Mouse (Mus musculus) adipose tissue, adult 10 weeks (tissue): ENCODE measurements around the gene Polr3c. TPM values are rescaled to one million over a fixed set of nuclear protein-coding genes. Genes with fewer than 3 reads are reported as not detected.

ENCODE experiments used
- polyA plus RNA-seq: library from polyadenylated mRNA; stranded (reverse); fragments of 350-450 nt; fragmentation: Illumina TruSeq; extraction: RNeasy Lipid Tissue Mini Kit (QIAGEN cat#74804); gene quantifications from one replicate; pipeline ENCODE4 v1.2.3, GENCODE M21; 2014; ENCODE audit warnings: low read depth, low replicate concordance

The Polr3c gene
- polyA plus RNA-seq = 21.0 TPM

DNA sequence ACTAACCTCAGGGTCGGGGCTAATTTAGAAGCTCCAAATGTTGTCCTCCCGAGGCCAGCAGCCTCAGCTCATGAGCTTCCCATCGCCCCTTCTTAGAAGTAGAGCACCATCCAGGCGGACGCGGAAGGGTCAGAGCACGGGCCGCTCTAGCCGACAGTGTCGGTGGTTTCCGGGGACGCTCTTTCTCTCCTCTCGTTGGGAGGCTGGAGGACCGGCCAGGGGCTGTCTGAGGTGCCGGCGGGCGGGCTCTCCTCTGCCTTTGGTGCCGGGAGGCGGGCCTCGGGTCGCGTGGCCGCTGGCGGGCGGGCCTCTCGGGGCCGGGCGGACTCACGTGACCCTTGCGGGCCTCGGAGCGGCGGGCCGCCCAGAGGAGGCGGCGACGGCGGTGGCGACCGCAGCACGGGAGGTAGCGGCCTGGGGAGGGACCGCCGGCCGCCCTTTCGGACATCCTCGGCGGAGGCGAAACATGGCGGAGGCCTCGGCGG lies at the start of gene Polr3c, which contains the start of gene Rnf115:
Gene Polr3c, minus strand, starts transcription at position 286 of the 485 bp plus-strand sequence.
Gene Rnf115, plus strand, starts transcription at position 322 of the 485 bp plus-strand sequence.

DNA sequence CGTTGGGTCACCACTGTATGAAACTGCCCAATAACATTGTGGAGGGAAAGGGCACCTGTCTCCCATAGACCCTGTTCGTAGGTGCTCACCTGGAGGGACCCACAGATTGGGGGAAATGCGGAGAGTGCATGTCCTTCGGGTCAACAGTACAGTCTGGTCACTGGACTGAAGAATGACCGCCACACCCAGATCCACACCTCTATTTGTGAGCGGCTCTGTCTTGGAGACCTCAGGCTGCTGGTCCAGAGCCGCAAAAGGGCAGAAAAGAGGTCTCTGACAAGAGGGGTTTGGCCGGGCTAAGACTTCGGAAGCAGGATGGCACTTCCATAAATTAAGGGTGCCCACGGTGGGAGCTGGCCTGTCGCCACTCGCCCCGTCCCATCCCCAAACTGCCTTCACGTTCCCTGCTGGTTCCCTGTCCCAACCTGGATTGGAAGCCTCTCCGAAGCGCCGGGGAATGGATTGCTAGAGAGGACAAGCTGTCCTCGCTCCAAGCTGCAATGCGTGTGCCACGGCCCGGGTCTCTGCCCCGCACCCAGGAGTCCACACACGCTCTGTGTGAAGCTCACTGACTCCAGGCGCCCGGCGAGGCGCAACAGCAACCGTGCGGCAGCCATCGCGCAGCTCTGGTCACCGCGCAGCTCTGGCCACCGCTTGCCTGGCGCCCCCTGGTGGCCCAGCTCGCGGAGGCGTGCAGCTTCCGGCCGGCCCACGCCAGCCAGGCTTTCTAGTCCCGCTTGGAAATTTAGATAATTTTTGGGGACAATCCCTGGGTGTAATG lies 19.3 kb downstream of the Polr3c start, which contains the start of gene Nudt17:
Gene Nudt17, minus strand, starts transcription at position 660 of the 781 bp plus-strand sequence.

DNA sequence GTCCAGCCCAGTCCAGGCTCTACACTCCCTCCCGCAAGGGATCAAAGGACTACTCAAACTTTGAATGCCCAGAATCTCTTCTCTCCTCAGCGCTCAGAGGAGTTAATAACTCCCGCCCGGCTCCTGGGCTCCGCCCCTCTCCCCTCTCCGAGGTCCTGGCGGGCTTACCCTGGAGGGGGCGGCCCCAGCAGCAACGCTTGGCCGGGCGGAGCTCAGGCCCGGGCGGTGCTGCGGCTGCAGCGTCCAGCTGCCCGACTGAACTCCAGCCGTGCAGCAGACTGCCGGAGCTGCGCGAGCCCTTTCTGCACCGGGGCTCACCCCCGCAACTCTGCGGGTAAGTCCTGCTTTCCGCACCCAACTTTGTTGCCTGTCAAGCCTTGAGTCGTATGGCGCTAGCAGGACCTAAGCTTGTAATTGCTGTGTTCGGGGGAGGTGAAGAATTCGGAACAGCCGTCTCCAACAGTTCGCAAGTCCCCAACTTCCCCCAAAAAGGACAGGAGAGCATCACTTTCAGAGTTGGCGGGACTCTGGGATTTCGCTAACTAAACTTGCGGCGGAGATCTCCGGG lies 31.1 kb downstream of the Polr3c start, which contains the start of gene Pias3:
Gene Pias3, plus strand, starts transcription at position 187 of the 568 bp plus-strand sequence.

GRCm38 (mm10) chr3:96669727-96670468 lies 57.5 kb downstream of the Polr3c start, which contains the start of gene Ankrd35:
Gene Ankrd35 (plus strand): TSS chr3:96670131.

Other genes starting within 250 kb of the Polr3c start
- gene Hfe2, start 202.5 kb downstream of the Polr3c start, polyA plus RNA-seq = 0.34 TPM
- gene Txnip, start 169.7 kb downstream of the Polr3c start, polyA plus RNA-seq = 761 TPM
- gene Gm16253, start 150.6 kb downstream of the Polr3c start, polyA plus RNA-seq = not detected
- gene Polr3gl, start 133.4 kb downstream of the Polr3c start, polyA plus RNA-seq = 45.4 TPM
- 0.15 TPM for gene Ankrd34a, start 131.0 kb downstream of the Polr3c start, polyA plus RNA-seq
- 28.1 TPM for gene Lix1l, start 126.5 kb downstream of the Polr3c start, polyA plus RNA-seq
- 40.8 TPM for gene Rbm8a, start 97.7 kb downstream of the Polr3c start, polyA plus RNA-seq
- gene Pex11b, start 92.3 kb downstream of the Polr3c start, polyA plus RNA-seq = 38.6 TPM
- not detected for gene Gm42957, start 92.2 kb downstream of the Polr3c start, polyA plus RNA-seq
- 2.1 TPM for gene Itga10, start 82.0 kb downstream of the Polr3c start, polyA plus RNA-seq
- gene Ankrd35, start 57.5 kb downstream of the Polr3c start, polyA plus RNA-seq = 1.5 TPM
- 23.5 TPM for gene Pias3, start 31.2 kb downstream of the Polr3c start, polyA plus RNA-seq
- 0.42 TPM for gene Nudt17, start 19.1 kb downstream of the Polr3c start, polyA plus RNA-seq
- 40.9 TPM for gene Rnf115, start within 50 bp of the Polr3c start, polyA plus RNA-seq
- gene Pdzk1, start 101.7 kb upstream of the Polr3c start, polyA plus RNA-seq = 240 TPM
- gene Cd160, start 101.7 kb upstream of the Polr3c start, polyA plus RNA-seq = 1.2 TPM
- 5.4 TPM for gene Gja5, start 177.1 kb upstream of the Polr3c start, polyA plus RNA-seq
- 24.8 TPM for gene Gpr89, start 177.7 kb upstream of the Polr3c start, polyA plus RNA-seq
- not detected for gene Gja8, start 198.4 kb upstream of the Polr3c start, polyA plus RNA-seq